Mouse (Mus musculus) embryonic facial prominence, embryonic 10.5 days (tissue): ENCODE data around the gene Rundc3a. TPM values are rescaled to one million over a fixed set of nuclear protein-coding genes. Genes with fewer than 3 reads are reported as not detected.

Experiments used
- DNase-seq: peaks from one replicate; pipeline ENCODE4 v3.0.0-alpha.2; 2017; ENCODE audit warnings: low spot score
- H3K27ac ChIP-seq: fragments of 300-500 bp; sonication (generic); replicated peaks from 2 replicates; pipeline ENCODE4 v1.5.1; 2016; ENCODE audit warnings: mild to moderate bottlenecking
- H3K27me3 ChIP-seq: fragments of 300-500 bp; sonication (generic); replicated peaks from 2 replicates; pipeline ENCODE4 v1.6.1; 2016; ENCODE audit warnings: low read depth, mild to moderate bottlenecking; ENCODE audit not compliant: poor library complexity, severe bottlenecking
- H3K36me3 ChIP-seq: fragments of 300-500 bp; sonication (generic); replicated peaks from 2 replicates; pipeline ENCODE4 v1.6.1; 2016; ENCODE audit warnings: mild to moderate bottlenecking, moderate library complexity
- H3K4me1 ChIP-seq: fragments of 300-500 bp; sonication (generic); 2 replicates; pipeline ENCODE4 v1.6.1; 2016
- H3K4me3 ChIP-seq: fragments of 300-500 bp; sonication (generic); 2 replicates; pipeline ENCODE4 v1.5.1; 2016; ENCODE audit warnings: mild to moderate bottlenecking, moderate library complexity
- H3K9me3 ChIP-seq: fragments of 300-500 bp; sonication (generic); 2 replicates; pipeline ENCODE4 v1.6.1; 2016; ENCODE audit warnings: mild to moderate bottlenecking
- WGBS: fragments of 180-500 bp; shearing (Covaris S2); methylation state at CpG from one replicate; pipeline ENCODE4 v1.1.7; 2016; 5-methylcytosine and 5-hydroxymethylcytosine counted together
- polyA plus RNA-seq: library from polyadenylated mRNA; unstranded; fragments of >200 nt; fragmentation: Nextera tagmentation; extraction: Ambion mirVana; gene quantifications from 2 replicates; pipeline ENCODE4 v1.2.1, GENCODE M21; 2016

Rundc3a gene
- polyA plus RNA-seq, 1 experiment from 2014 or later = 11.9 TPM

DNA sequence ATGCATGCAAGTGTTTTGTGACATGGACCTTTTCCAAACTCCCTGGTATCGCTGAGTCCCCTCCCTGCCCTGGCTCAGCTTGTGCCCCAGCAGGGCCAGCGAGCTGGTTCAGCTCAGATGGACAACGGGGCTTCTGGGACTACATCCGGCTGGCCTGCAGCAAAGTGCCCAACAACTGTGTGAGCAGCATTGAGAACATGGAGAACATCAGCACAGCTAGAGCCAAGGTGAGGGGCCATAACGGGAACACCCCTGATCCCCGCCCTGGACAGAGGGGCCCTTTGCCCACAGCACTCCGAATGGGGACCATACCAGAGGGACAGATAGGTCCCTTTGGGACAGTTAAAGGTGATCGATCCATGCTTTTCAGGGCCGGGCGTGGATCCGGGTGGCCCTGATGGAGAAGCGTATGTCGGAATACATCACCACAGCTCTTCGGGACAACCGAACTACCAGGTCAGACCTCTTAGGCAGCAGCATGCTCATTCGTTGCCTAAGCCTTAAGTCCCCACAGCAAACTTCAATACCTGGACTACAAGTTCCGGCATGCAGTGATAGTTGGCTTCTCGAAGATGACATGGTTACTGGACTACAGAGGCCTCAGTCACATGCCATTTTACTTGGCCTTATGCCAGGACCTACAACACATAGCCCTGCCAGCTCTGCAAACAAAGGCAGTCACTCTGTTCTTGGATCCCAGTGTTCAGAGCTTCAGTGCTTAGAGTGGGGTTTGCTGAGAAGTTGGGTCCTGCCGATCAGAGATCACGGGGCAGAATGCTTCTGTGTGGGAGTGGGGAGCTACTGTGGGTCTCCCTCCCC lies 5.0 kb downstream of the Rundc3a start:
- 80% methylated on average over 20 of the region's 20 CpGs for WGBS
- peaks cover 65% of the 10 kb centered on the region for H3K4me1 ChIP-seq
- H3K36me3 ChIP-seq = peaks cover 17% of the 10 kb centered on the region
- no peaks in the 10 kb centered on the region for H3K9me3 ChIP-seq
- H3K27me3 ChIP-seq = peaks cover 96% of the 10 kb centered on the region
- no peak for DNase-seq
- no peak overlapping the region for H3K27ac ChIP-seq
- no peak overlapping the region for H3K4me3 ChIP-seq

DNA sequence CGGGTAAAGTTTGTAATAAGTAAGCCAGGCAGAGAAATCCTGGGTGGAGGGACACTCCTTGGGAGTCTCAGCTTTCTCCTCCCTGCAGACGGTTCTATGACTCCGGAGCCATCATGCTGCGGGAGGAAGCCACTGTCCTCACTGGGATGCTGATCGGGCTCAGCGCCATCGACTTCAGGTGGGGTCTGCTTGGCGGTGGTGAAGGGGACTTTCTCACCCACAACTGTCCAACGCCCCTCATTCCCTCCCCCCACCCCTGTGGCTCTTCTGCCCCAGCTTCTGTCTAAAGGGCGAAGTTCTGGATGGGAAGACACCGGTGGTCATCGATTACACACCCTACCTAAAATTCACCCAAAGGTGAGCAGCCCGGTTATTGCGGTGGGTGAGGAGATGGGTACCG lies 5.9 kb downstream of the Rundc3a start:
- Histone ChIP-seq H3K9me3 (no peaks in the 10 kb centered on the region), H3K4me1 (peaks cover 56% of the 10 kb centered on the region), H3K4me3 (peak overlapping the region; percentile 53), H3K36me3 (peaks cover 26% of the 10 kb centered on the region), H3K27ac (no peak overlapping the region), H3K27me3 (peaks cover 97% of the 10 kb centered on the region)
- no peak for DNase-seq
- WGBS = 14% methylated on average over 15 of the region's 15 CpGs

DNA sequence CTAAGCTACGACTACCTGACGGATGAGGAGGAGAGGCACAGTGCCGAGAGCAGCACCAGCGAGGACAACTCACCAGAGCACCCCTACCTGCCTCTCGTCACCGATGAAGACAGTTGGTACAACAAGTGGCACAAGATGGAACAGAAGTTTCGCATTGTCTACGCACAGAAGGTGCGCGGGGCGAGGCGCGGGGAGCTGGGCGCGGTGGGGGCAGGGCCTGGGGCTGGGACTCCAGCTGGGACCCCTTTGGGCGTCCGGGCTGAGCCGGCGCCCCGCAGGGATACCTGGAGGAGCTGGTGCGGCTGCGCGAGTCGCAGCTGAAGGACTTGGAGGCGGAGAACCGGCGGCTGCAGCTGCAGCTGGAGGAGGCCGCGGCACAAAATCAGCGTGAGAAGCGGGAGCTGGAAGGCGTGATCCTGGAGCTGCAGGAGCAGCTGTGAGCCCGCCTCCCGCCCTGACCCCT lies 6.4 kb downstream of the Rundc3a start:
- WGBS = 1% methylated on average over 34 of the region's 34 CpGs
- no peaks in the 10 kb centered on the region for H3K9me3 ChIP-seq
- H3K27ac ChIP-seq = no peak overlapping the region
- peaks cover 92% of the 10 kb centered on the region for H3K27me3 ChIP-seq
- H3K4me3 ChIP-seq = peak overlapping the region; percentile 53
- peak; percentile 53 for DNase-seq
- H3K36me3 ChIP-seq = peaks cover 31% of the 10 kb centered on the region
- peaks cover 55% of the 10 kb centered on the region for H3K4me1 ChIP-seq

DNA sequence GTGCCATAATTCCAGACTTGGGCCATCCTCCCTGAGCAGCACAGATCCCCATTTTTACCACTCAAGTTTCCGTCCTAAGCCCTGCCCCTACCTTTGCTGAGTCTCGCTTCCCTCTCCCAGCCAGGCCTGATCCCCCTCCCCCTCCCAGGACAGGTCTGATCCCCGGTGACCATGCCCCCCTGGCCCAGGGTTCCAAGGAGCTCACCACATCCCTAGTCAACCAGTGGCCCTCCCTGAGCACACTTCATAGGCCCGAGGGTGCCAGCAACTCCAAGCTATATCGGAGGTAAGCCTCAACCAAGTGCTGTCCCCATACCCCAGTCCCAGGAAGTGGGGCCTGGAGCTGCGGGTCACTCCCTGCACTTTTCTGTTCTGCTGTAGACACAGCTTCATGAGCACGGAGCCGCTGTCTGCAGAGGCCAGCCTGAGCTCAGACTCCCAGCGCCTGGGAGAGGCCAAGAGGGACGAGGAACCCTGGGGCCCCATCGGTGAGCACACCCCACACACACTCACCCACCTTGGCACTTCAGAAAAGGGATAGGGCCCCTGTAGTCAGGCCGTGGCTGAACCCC lies 7.4 kb downstream of the Rundc3a start:
- H3K27me3 ChIP-seq = peaks cover 82% of the 10 kb centered on the region

DNA sequence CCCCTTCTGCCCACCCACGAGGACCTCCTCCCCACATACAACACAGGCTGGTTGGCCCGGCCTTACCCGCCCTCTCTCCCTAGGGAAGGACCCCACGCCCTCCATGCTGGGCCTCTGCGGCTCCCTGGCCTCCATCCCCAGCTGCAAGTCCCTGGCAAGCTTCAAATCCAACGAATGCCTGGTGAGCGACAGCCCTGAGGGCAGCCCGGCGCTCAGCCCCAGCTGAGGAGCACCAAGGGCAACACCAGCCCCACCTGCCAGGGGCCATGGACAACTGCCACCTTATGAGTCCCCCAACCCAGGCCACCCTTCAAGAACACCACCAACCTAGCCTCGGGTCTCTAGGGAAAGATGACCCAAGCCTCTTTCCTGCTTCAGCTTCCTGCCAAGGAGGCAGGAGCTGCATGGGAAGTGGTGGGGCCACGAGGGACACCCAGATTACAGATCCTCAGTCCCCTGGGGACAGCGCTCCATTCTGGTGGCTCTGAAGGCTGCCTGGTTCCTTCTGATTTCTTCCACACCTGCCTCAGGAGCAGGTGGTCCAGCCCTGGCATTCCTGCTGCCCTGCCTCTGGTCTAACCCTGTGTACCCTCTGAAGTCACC lies 8.8 kb downstream of the Rundc3a start:
- WGBS = 52% methylated on average over 12 of the region's 12 CpGs
- no peaks in the 10 kb centered on the region for H3K9me3 ChIP-seq
- H3K27me3 ChIP-seq = peaks cover 68% of the 10 kb centered on the region
- DNase-seq = no peak
- H3K4me1 ChIP-seq = peaks cover 63% of the 10 kb centered on the region
- H3K36me3 ChIP-seq = peaks cover 39% of the 10 kb centered on the region
- no peak overlapping the region for H3K4me3 ChIP-seq
- H3K27ac ChIP-seq = no peak overlapping the region

More for the DNA sequence above, 7.4 kb downstream of the Rundc3a start:
- Histone ChIP-seq H3K27ac (no peak overlapping the region), H3K4me1 (peaks cover 56% of the 10 kb centered on the region), H3K4me3 (0 out of 2 replicates have a peak overlapping the region, but pooled peaks have one; percentile 19), H3K36me3 (peaks cover 37% of the 10 kb centered on the region), H3K9me3 (no peaks in the 10 kb centered on the region)
- DNase-seq = no peak
- whole genome bisulfite sequencing = 22% methylated on average over 12 of the region's 12 CpGs

DNA sequence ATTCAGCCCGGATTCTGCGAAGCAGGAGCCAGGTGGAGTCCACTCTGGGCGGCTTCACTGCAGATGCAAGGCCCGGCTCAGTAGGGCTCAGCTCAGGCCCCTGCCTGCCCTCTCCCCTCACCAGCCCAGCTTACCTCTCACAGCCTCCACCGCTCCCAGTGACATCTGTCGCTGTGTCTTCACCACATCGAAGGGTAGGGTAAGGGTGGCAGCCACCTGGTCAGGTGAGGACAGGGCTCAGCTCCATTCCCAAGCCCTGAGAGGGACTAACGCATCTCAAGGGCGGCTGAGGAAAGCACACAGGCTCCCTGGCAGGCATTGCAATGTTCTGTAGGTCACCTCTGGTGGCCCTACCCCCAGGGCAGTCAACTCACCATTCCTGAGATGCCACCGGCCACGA lies 10.5 kb downstream of the Rundc3a start:
- Histone ChIP-seq H3K36me3 (peaks cover 39% of the 10 kb centered on the region), H3K4me1 (peaks cover 68% of the 10 kb centered on the region)
- 94% methylated on average over 11 of the region's 11 CpGs for WGBS

DNA sequence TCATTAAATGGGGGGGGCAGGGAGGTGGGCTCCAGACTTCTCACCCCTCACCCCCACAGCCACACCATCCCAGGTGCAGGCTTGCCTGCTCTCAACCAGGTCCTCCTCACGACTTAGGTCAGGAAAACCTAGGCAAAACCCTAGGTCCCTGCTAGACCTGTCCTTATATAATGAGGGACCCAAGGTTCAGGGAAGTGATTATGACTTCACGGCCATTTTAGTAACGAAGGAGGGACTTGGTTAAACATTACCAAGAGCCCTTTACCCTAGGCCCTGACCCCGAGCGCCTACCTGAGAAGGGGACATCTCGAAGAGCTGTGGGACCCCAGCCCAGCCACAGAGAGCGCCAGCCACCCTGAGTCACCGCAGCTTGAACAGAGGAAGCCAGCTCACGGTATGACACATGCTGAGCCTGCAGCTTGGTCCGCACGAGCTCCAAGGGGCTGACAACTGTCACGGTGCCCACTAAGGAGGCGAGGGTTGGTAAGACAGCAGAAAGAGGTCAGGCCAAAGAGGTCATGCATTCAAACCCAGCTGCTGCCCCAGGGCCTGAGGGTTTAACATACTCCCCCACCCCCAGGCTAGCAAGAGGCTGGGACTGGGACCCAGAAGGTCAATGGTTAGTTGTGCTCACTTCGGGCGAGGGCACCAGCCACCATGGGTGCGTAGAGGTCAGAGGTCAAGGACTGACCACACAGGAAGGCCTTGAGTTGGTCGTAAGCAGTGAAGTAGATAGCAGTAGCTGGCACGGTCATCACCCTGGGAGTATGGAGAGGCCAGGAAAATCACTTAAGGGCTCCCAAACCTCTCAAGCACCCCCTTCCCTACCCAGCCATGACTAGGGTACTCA lies 11.2 kb downstream of the Rundc3a start:
- Histone ChIP-seq H3K4me1 (peaks cover 69% of the 10 kb centered on the region), H3K9me3 (no peaks in the 10 kb centered on the region), H3K4me3 (peak overlapping the region; percentile 18; the same call in 1 of the 2 replicates), H3K27me3 (peaks cover 45% of the 10 kb centered on the region), H3K27ac (no peak overlapping the region), H3K36me3 (peaks cover 39% of the 10 kb centered on the region)
- DNase-seq = no peak
- WGBS = 79% methylated on average over 18 of the region's 18 CpGs

More for the DNA sequence above, 10.5 kb downstream of the Rundc3a start:
- Histone ChIP-seq H3K9me3 (no peaks in the 10 kb centered on the region), H3K27me3 (peaks cover 52% of the 10 kb centered on the region), H3K27ac (no peak overlapping the region), H3K4me3 (peak overlapping the region; percentile 6; the same call in 1 of the 2 replicates)
- no peak for DNase-seq

DNA sequence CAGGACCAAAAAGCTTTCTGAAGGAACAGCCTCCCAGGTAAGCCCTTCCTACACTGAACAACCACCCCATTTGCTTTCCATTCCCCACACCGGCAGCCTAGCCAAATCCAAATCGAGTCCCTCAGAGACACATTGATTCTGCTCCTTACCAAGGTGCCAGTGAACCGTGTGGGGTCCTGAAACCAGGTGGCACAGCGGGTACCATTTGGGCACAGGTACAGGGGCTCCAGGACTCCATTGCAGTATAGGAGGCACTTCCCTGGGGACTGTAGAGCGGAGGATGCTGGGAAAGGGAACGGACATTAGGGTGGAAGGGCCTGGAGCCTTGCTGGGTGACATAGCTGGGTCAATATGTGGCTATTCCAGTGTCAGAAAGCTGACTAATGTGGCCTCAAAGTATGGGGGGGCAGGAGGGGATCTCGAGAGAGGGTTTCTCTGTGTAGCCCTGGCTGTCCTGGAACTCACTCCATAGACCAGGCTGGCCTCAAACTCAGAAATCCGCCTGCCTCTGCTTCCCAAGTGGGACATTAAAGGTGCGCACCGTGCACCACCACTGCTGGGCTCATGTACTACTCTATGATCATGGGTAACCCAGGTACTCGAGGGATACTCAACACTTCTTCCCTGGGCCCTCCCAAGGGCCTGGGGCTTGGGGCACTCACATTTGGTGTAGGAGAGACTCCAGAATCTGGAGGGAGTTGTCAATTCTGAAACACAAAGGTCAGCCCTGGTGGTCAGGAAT lies 12.5 kb downstream of the Rundc3a start:
- WGBS = 87% methylated on average over 11 of the region's 11 CpGs
- peak overlapping the region; percentile 95; the same call in 1 of the 2 replicates for H3K27ac ChIP-seq
- H3K4me1 ChIP-seq = peaks cover 59% of the 10 kb centered on the region

DNA sequence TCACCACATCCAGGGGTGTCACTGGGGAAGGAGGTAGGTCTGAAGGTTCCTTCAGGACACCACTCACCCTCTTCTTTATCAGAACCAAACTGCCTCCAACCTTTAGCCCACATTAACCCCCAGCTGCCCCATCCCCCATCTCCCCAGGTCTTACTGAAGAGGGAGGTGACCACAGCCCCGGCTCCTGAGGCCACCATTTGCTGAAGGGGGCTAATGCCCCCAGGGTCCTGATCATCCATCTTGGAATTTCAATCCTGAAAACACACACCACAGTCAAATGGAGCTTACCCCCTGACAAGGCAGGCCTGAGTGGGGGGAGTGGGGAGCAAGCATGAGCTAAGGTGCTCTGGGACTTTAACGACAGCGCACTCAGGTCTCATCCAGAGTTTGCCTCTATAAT lies 13.2 kb downstream of the Rundc3a start:
- Histone ChIP-seq H3K27me3 (peaks cover 24% of the 10 kb centered on the region), H3K27ac (peak overlapping the region; percentile 95), H3K9me3 (no peaks in the 10 kb centered on the region), H3K4me3 (peak overlapping the region; percentile 92), H3K36me3 (peaks cover 39% of the 10 kb centered on the region), H3K4me1 (peaks cover 61% of the 10 kb centered on the region)
- 15% methylated on average over 3 of the region's 3 CpGs for WGBS
- DNase-seq = no peak

More for the DNA sequence above, 12.5 kb downstream of the Rundc3a start:
- Histone ChIP-seq H3K9me3 (no peaks in the 10 kb centered on the region), H3K4me3 (peak overlapping the region; percentile 92), H3K36me3 (peaks cover 39% of the 10 kb centered on the region), H3K27me3 (peaks cover 31% of the 10 kb centered on the region)
- DNase-seq = no peak

DNA sequence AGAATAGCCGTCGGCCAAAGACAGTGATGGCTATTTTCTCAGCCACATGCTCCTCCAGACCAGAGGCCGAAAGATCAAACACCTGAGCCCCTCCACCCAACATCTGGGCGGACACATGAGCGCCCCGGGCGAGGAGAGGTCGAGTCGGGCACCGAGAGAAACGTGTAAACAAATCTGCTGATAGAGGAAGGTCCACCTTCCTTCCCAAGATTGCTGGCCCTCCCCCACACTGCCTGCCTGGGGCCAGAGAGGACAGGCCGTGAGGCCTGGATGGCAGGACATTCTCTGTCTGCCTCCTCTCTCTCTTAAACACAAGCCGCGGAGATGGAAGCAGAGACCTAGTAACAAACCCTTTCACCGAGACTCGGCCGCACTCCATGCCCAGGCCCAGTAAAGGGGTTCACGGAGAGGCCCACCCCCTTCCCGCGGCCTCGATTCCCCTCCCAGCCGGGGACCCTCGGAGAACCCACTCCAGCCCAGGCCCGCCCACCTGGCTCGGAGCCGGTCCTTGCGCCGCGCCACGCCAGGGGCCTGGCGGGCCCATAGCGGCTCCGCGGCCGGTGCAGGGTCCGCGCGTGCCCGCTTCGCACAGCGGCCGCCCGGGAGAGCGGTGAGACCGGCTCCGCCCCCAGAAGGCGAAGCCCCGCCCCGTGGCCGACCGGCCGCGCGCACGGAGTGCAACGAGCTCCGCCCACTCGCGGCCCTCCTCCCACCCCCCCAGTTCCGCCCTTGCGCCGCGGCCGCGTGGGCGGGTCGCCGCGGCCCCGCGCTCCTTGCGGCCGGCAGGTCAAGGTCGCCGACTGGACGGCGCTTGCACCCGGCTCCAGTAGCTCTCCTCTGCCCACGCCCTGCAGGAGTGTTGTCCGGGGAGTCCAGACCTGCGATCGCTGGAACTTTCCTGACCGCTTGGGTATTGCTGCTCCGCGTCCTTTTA lies 14.0 kb downstream of the Rundc3a start:
- Histone ChIP-seq H3K36me3 (peaks cover 33% of the 10 kb centered on the region), H3K9me3 (no peaks in the 10 kb centered on the region), H3K27me3 (peaks cover 17% of the 10 kb centered on the region), H3K4me1 (peaks cover 59% of the 10 kb centered on the region), H3K27ac (peak overlapping the region; percentile 95), H3K4me3 (peak overlapping the region; percentile 92)
- WGBS = under 1% methylated on average over 85 of the region's 85 CpGs
- peak; percentile 95 for DNase-seq

DNA sequence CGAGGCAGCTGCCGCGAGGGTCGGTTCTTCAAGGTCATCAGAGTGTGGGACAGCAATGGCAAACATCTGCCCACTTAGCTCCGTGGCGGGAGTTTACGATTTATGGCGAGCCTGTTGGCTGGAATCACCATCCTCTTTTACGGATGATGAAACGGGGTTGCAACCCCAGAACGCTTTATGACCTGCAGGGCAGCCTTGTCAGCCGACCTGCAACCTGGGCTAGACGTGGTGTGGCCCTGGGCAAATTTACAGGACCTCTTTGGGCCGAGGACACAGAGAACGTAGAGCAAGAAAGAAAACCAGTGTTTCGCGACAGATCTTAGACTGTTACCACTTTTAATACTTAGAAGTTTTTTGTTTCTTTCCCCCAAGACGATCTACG lies 14.6 kb downstream of the Rundc3a start, which contains the start of gene Slc25a39:
Gene Slc25a39, minus strand, starts transcription at position 113 of the 382 bp plus-strand sequence.
- peak within 1 kb of the TSS; percentile 92 for H3K4me3 ChIP-seq
- H3K9me3 ChIP-seq = no peaks in the 10 kb centered on the region
- 2% methylated on average over 19 of the region's 19 CpGs for WGBS
- no peak for DNase-seq
- H3K27me3 ChIP-seq = peaks cover 10% of the 10 kb centered on the region; the same call in 1 of the 2 replicates
- peaks cover 58% of the 10 kb centered on the region for H3K4me1 ChIP-seq
- peak within 1 kb of the TSS; percentile 95 for H3K27ac ChIP-seq
- peaks cover 26% of the 10 kb centered on the region for H3K36me3 ChIP-seq
